Mouse (Mus musculus) hindbrain, postnatal 0 days (tissue): ENCODE results near the gene Arhgap24. TPM values are rescaled to one million over a fixed set of nuclear protein-coding genes. Genes with fewer than 3 reads are reported as not detected.
A peak's percentile ranks its signal among the peaks of the same experiment; 100 is the strongest.

Experiments used
- ATAC-seq: fragments of 200-750 bp; cut with Nextera tagmentation; 2 replicates; pipeline ENCODE4 v1.8.0; 2017; ENCODE audit warnings: mild to moderate bottlenecking, moderate TSS enrichment, moderate library complexity
- DNase-seq: peaks from one replicate; pipeline ENCODE4 v3.0.0-alpha.2; 2015; ENCODE audit warnings: low spot score
- H3K27ac ChIP-seq: fragments of 300-500 bp; sonication (generic); 2 replicates; pipeline ENCODE4 v1.5.1; 2014; ENCODE audit warnings: mild to moderate bottlenecking
- H3K27me3 ChIP-seq: fragments of 300-500 bp; sonication (generic); 2 replicates; pipeline ENCODE4 v1.6.1; 2014; ENCODE audit warnings: low read length, mixed read lengths; ENCODE audit not compliant: insufficient read depth
- H3K36me3 ChIP-seq: fragments of 300-500 bp; sonication (generic); 2 replicates; pipeline ENCODE4 v1.6.1; 2014; ENCODE audit warnings: low read length, mixed read lengths; ENCODE audit not compliant: insufficient read depth
- H3K4me1 ChIP-seq: fragments of 300-500 bp; sonication (generic); 2 replicates; pipeline ENCODE4 v1.6.1; 2014; ENCODE audit warnings: antibody characterized with exemption, low read length, mixed read lengths; ENCODE audit not compliant: insufficient read depth
- H3K4me2 ChIP-seq: fragments of 300-500 bp; sonication (generic); 2 replicates; pipeline ENCODE4 v1.6.1; 2014; ENCODE audit warnings: low read depth, mild to moderate bottlenecking, low read length, moderate library complexity, mixed read lengths
- H3K4me3 ChIP-seq: fragments of 300-500 bp; sonication (generic); 2 replicates; pipeline ENCODE4 v1.5.1; 2014; ENCODE audit warnings: low read length
- H3K9ac ChIP-seq: fragments of 300-500 bp; sonication (generic); replicated peaks from 2 replicates; pipeline ENCODE4 v1.6.1; 2014; ENCODE audit warnings: mild to moderate bottlenecking, low read length, moderate library complexity, mixed read lengths
- H3K9me3 ChIP-seq: fragments of 300-500 bp; sonication (generic); 2 replicates; pipeline ENCODE4 v1.6.1; 2016; ENCODE audit warnings: low read length, mixed read lengths
- CTCF ChIP-seq: IDR thresholded peaks from 2 replicates; pipeline ENCODE4 v1.5.1; 2016; ENCODE audit warnings: antibody characterized with exemption, control low read depth, low read depth
- WGBS: fragments of 180-500 bp; shearing (Covaris S2); extraction: QIAGEN DNeasy Blood & Tissue Kit; methylation state at CpG from one replicate; pipeline ENCODE4 v1.1.7; 2014; 5-methylcytosine and 5-hydroxymethylcytosine counted together
- polyA plus RNA-seq: library from polyadenylated mRNA; unstranded; fragments of >200 nt; fragmentation: Nextera tagmentation; extraction: Ambion mirVana; gene quantifications from 2 replicates; pipeline ENCODE4 v1.2.1, GENCODE M21; 2015
- total RNA-seq: library from RNA; depleted of rRNA; stranded (reverse); fragments of >200 nt; gene quantifications from 2 replicates; pipeline ENCODE4 v1.2.3, GENCODE M21; 2014

Arhgap24 gene
- total and polyA plus RNA-seq, 2 experiments from 2014 or later, result 11.4 to 14.2 TPM

- Histone ChIP-seq H3K9ac (no peak overlapping the region), H3K4me2 (no peak overlapping the region), H3K27ac (no peak overlapping the region), H3K9me3 (no peaks in the 10 kb centered on the region), H3K4me1 (no peaks in the 10 kb centered on the region), H3K4me3 (no peak overlapping the region), H3K27me3 (no peaks in the 10 kb centered on the region), H3K36me3 (no peaks in the 10 kb centered on the region)
- ATAC-seq (no peak), DNase-seq (no peak)
- no peak for TF ChIP-seq CTCF
- 86% methylated on average over 2 of the region's 2 CpGs for WGBS
Measured at GRCm38 (mm10) chr5:102470284-102470683, 10.9 kb upstream of the Arhgap24 start.

GRCm38 (mm10) chr5:102478076-102478475 is 3.1 kb upstream of the Arhgap24 start:
- 4% methylated on average over 2 of the region's 2 CpGs for WGBS
- no peak for TF ChIP-seq CTCF
- DNase-seq (no peak), ATAC-seq (no peak)
- 0 out of 2 replicates have a peak, but pooled peaks cover 6% of the 10 kb centered on the region for H3K4me1 ChIP-seq
- no peaks in the 10 kb centered on the region for H3K27me3 ChIP-seq
- no peak overlapping the region for H3K9ac ChIP-seq
- no peak overlapping the region for H3K4me2 ChIP-seq
- H3K27ac ChIP-seq, result no peak overlapping the region
- H3K36me3 ChIP-seq, result no peaks in the 10 kb centered on the region
- no peak overlapping the region for H3K4me3 ChIP-seq
- H3K9me3 ChIP-seq, result no peaks in the 10 kb centered on the region

- DNase-seq, result no peak
- WGBS, result 47% methylated on average over 10 of the region's 10 CpGs
Measured at GRCm38 (mm10) chr5:102483285-102483975, 2.2 kb downstream of the Arhgap24 start.

DNA sequence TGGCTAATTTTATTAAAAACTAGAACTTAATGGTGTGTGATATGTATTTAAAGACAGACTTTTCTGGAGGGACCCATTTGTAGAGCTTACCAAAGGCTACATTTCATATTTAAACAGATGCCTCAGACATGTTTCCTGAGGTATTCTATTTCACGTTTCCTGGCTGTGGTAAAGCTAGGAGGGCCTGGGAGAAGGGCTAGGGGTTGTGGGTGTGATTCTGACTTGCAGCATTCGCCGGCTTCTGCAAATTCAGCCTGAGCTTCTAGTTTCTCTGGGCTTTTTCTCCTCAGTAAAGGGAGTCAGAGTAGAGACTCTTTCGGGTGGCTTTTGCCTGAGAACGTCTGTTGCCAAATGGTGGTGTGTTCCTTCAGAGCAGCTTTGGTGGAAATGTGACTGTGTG is 10.4 kb downstream of the Arhgap24 start:
- Histone ChIP-seq H3K27ac (no peak overlapping the region), H3K27me3 (no peaks in the 10 kb centered on the region), H3K9ac (no peak overlapping the region), H3K4me1 (no peaks in the 10 kb centered on the region), H3K4me2 (no peak overlapping the region), H3K36me3 (no peaks in the 10 kb centered on the region), H3K4me3 (no peak overlapping the region), H3K9me3 (no peaks in the 10 kb centered on the region)
- no peak for ATAC-seq
- WGBS, result 78% methylated on average over 5 of the region's 5 CpGs
- DNase-seq, result no peak
- no peak for TF ChIP-seq CTCF

More at GRCm38 (mm10) chr5:102483285-102483975, 2.2 kb downstream of the Arhgap24 start:
- H3K9me3 ChIP-seq, result no peaks in the 10 kb centered on the region
- H3K27ac ChIP-seq, result no peak overlapping the region
- no peaks in the 10 kb centered on the region for H3K27me3 ChIP-seq
- no peak overlapping the region for H3K9ac ChIP-seq
- no peak overlapping the region for H3K4me2 ChIP-seq
- ATAC-seq, result no peak
- H3K4me3 ChIP-seq, result no peak overlapping the region
- H3K4me1 ChIP-seq, result 0 out of 2 replicates have a peak, but pooled peaks cover 6% of the 10 kb centered on the region
- no peaks in the 10 kb centered on the region for H3K36me3 ChIP-seq
- TF ChIP-seq CTCF, result no peak

- no peak for TF ChIP-seq CTCF
- WGBS, result 84% methylated on average over 9 of the region's 9 CpGs
- H3K9ac ChIP-seq, result no peak overlapping the region
- H3K4me1 ChIP-seq, result no peaks in the 10 kb centered on the region
- no peak overlapping the region for H3K4me2 ChIP-seq
- ATAC-seq (no peak), DNase-seq (no peak)
- H3K27me3 ChIP-seq, result no peaks in the 10 kb centered on the region
- H3K9me3 ChIP-seq, result no peaks in the 10 kb centered on the region
- H3K27ac ChIP-seq, result no peak overlapping the region
- H3K4me3 ChIP-seq, result no peak overlapping the region
- no peaks in the 10 kb centered on the region for H3K36me3 ChIP-seq
Measured at GRCm38 (mm10) chr5:102492152-102492551, 11.0 kb downstream of the Arhgap24 start.

- ATAC-seq, result no peak
- 43% methylated on average over 6 of the region's 6 CpGs for WGBS
Measured at GRCm38 (mm10) chr5:102494827-102495226, 13.6 kb downstream of the Arhgap24 start.

GRCm38 (mm10) chr5:102497205-102497604 is 16.0 kb downstream of the Arhgap24 start:
- DNase-seq (peak; percentile 12), ATAC-seq (no peak)
- Histone ChIP-seq H3K4me3 (no peak overlapping the region), H3K4me2 (no peak overlapping the region), H3K27me3 (no peaks in the 10 kb centered on the region), H3K9me3 (no peaks in the 10 kb centered on the region), H3K9ac (no peak overlapping the region), H3K4me1 (no peaks in the 10 kb centered on the region), H3K27ac (no peak overlapping the region), H3K36me3 (no peaks in the 10 kb centered on the region)
- 75% methylated on average over 3 of the region's 3 CpGs for WGBS
- no peak for TF ChIP-seq CTCF

More at GRCm38 (mm10) chr5:102494827-102495226, 13.6 kb downstream of the Arhgap24 start:
- no peak overlapping the region for H3K4me3 ChIP-seq
- no peak overlapping the region for H3K9ac ChIP-seq
- H3K4me1 ChIP-seq, result no peaks in the 10 kb centered on the region
- H3K27ac ChIP-seq, result no peak overlapping the region
- no peak for TF ChIP-seq CTCF
- H3K4me2 ChIP-seq, result no peak overlapping the region
- no peaks in the 10 kb centered on the region for H3K36me3 ChIP-seq
- H3K27me3 ChIP-seq, result no peaks in the 10 kb centered on the region
- DNase-seq, result no peak
- no peaks in the 10 kb centered on the region for H3K9me3 ChIP-seq
